Mouse (Mus musculus): ENCODE measurements around the gene Med12l.

The Med12l gene

DNA sequence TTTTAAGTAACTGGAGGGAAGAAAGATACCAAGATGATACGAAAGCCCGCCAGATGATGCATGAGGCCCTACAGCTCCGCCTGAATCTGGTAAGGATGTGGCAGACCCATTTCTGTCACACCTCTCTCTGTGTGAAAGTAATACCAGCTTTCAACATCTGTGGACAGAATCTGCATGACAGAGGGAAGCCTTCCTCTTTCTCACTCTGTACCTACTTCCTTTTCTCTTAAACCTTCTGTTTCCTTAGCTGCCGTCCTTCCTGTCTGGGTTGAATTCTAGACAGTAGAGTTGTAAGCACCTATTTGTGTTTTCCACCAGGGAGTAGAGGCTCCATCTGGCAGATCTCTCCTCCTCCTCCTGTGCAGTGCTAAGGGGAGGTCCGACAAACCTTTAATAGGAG, 255.1 kb downstream of the Med12l start:
- DNase-seq: peak in 1 of 2 experiments; percentile 5

DNA sequence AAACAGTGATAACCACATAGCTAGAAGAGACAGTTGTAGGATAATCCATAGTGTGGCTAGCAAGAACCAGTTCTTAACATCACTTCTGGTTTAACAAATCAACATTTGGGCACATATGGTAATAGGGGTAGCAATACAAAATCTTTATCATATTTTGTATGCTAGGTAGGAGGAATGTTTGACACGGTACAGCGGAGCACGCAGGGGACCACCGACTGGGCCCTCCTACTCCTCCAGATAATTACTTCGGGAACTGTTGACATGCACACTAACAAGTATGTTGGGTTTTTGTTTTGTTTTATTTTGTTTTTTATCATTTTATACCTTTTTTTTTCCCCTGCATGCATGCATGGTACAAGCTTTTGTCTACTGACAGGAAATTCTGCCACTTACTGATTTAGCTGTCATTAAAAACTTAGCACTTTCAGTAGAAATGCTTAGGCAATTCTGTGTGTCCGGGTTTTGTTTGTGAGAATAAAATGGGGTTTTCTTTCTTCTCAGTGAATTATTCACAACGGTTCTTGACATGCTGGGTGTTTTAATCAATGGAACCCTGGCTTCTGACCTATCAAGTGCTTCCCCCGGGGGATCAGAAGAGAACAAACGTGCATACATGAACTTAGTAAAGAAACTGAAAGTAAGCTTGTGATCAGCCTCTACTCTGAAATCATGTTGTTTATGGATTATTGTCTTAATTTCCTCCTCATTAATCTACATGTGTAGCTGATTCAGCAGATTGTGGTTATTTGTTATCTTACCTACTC, 256.3 kb downstream of the Med12l start:
- no peak for DNase-seq

DNA sequence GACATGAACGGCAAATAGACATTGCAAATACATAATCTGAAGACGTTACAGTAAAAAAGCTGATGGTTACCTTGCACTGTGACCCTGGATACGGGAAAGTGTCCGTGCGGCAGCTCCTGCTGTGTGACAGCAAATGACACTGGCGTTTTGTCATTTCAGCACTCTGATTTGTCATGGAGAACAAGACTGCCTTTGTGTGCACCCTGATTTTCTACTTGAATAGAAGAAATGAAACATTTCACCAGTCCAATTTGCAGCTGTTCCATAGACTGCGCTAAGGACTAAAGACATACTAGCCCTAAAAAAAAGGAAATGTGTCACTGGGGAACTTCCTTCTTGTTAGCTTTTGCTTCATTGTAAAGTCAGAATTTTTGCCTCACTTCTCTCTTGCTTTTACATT, 257.1 kb downstream of the Med12l start, which contains the start of gene P2ry12:
Gene P2ry12 (minus strand): TSS at position 168 of the 400 bp plus-strand sequence.
- no peak for DNase-seq

DNA sequence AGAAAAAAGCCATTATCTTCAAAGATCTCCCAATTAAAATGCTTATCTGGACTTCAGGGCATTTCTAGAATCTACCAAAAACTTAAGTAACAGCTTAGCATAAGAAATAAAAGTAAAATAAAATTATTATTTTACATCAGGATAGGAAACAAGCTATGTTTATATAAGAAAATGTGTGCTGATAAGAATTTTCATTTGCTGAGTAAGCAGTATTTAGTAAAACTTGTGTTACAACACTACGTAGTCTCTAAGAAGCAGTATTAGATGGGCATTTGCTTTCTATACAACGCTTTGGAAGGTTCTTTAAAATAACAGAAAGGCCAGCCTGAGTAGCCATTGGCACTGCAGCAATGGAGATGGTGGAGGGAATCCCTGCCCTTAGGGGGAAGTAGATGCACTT, 257.8 kb downstream of the Med12l start:
- no peak for DNase-seq

DNA sequence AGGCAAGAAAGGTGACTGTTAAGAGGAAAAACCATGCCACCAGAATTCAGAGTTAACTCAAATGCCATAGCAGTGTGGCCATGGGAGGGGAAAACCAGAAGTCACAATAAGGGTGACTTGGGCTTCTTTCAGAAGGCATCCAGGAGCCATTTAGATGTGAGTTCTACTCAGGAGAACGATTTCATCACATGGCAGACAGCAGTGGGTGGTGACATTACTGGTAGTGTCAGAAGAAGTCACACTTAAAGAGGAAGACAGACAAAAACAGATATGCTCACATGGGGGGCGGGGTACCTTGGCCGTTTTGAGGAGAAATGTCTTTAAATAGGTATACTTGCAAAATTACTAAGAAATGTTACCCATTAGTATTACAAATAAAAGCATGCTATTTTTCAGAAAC, 258.4 kb downstream of the Med12l start:
- DNase-seq: peak; percentile 26 to 32

DNA sequence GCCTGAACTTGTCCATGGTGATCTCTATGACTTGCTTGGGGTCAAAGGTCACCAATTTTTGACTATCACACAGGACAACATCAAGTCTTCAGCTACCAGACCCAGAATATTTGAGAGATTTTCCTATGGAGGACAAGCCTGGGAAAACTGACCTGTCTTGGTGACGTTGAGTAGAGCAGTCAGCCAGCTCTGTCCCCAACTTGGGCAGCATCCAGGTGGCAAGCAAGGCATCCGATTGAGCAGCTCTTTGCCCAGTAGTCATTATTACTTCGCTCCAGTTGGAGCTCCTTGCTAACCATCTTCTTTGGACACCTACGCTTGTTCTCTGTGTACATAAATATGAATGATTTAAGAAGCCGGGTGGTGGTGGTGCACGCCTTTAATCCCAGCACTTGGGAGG, 265.2 kb downstream of the Med12l start:
- no peak for DNase-seq

DNA sequence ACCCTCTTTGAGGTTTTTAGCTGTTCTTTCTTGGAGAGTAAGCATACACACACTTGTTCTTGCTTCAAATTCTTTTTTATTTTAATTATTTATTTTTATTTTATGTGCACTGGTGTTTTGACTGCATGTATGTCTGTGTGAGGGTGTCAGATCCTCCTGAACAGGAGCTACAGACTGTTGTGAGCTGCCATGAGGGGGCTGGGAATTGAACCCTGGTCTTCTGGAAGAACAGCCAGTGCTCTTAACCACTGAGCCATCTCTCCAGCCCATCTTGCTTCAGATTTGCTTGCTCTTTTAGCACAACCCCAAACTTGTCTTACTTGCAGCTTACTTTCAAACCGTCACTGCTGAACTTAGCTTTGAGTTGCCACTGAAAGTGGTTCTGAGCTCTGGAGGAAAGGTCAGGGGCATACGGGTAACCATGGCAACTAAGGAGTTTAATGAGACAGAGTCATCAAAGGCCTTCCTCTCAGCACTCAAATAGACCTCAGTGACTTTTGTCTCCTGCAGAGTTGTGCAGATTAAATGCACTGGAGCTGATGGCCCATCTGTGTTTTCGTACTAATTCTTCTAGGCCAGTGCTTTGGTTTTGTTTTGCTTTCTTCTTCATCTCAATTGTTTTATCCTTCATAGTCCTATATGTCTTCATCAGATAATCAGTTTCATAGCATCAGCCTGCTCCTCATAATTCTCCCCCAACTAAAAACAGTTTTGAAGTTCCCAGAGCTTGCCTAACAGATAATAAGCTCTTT, 272.1 kb downstream of the Med12l start:
- DNase-seq: no peak

DNA sequence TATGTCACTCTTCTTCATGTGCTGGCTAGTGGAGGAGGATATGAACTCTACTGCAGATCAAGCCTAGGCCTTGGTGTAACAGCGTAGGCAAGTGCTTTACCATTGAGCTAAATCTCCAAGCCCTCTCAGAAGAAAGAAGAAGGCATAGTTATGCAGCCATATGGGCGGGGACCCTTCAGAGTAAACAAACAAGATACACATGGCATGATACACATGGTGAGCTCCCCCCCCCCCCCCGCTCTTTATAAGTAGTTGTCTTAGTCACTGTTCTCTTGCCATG, 272.6 kb downstream of the Med12l start:
- DNase-seq: no peak

DNA sequence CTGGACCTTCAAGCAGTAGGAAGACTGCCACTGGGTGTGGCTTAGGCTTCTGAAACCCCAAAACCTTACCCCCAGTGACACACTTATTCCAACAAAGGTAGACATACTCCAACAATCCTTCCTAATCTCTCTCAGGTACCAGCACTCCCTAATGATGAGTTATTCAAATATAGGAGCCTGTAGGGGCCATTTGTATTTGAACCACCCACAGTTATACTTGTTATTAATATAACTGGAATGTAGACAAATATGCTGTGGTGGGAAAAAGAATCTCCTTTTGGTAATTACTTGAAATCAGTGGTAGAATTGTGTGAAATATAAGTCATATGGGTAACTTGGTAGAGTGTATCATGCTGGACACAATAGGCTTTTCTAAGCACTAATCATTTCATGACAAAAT, 273.0 kb downstream of the Med12l start:
- no peak for DNase-seq

DNA sequence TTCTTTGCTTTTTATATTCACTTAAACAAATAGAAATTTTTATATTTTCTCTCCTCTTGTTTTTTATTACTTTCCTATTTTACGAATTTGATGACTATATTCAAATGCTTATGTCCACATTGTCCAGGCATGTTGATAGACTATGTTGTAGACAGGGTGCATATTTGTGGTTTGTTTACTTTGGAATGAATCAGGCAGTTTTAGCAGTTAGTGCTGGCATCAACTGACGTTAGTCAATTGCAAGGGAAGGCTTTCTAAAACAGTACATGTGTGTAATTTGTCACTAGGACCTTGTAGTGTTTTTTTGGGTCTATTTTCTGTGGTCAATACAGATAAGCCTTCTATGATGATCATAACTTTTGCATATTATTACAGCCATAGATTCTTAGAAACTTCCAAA, 284.9 kb downstream of the Med12l start:
- no peak for DNase-seq

DNA sequence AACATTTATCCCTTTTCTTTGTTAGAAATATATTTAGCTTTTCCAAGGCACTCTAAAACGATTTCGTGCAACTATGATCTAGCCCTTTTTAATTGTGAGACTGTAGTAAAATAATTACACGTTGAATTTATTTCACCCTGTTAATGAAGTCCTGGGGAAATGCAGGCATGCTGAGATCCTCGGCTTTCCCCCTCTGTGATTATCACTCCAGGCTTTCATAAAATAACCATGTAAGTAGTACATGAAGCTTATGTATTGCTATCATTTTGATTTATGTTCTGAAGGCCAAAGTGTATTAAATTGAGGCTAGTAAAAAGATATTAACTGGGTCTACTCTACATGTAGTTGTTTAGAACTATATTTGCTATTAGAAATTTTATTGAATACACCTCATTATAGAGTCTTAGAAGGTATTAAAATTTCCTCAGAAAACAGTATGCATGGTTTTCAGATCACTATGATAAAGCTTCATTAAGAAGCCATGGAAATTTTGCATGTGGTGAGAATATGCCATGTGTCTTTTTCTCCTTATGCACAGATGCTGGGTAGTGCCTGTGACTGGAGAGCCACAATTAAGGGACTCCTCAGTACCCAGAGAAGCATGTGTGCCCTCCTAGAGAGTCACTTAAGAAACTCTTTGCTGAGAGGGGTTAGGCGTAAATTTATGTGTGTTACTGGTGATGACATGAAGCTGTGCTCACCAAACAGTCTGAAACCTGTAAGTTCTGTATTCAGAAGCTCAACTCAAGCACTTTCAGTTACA, 288.0 kb downstream of the Med12l start:
- DNase-seq: no peak

DNA sequence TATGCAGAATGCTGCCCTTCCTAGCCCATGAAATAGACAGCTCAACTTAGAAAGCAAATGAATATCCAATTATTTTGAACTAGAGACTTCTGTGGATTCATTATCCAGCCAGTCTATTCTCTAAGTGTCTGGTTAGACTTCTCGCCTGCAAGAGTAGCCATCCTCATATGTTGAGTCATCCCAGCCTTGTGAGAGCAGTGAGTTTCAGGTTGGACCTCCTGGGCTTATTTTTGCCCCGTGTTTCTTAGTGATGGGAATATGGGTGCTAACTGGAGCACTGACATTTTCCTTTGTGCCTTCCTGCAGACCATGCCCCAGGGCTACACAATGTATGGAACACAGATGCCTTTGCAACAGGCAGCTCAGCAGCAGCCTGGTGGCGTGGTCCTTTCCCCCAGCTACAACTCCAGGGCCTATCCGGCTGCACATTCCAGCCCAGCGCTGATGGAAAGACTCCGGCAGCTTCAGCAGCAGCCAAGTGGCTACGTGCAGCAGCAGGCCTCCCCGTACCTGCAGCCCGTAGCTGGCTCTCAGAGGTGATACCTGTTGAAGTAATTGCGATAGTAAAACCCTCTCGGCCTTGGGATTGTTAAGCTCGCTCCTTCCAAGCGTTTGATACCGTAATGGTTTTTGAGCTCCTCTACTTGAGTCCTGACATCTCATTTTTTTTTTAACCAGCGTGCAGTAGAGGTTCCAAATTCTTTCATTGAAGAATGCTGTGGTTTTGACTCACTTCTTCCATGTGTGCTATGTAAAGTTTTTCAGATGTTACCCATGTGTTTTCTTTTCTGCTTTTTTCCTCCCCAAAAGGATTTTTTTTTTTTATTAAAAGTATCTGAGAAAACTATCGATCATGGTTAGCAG, 290.3 kb downstream of the Med12l start:
- DNase-seq: no peak

DNA sequence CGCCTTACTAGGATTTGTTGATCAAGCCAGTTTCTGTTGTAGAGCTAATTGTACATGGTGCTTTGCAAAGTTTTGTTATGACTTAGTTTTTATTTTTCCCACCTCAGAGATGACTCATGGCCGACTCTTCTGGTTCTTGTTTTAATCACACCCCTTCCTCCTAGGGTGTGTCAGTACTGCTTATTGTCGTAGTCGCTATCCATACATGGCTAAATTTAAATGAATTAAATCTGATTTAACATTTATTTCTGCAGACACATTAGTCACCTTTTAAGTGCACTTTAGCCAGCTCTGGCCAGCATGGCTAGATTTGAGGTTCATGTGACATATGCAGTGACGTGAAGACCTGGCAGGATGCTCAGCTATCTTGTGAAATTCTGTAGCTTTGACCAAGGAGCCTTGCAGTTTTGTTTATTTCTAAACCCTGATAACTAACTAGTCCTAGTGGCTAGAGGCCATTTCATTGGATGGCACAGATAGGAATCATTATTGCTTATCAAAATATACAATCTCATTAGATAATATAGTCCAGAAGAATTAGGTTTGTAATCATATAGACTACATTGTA, 291.0 kb downstream of the Med12l start:
- DNase-seq: no peak

DNA sequence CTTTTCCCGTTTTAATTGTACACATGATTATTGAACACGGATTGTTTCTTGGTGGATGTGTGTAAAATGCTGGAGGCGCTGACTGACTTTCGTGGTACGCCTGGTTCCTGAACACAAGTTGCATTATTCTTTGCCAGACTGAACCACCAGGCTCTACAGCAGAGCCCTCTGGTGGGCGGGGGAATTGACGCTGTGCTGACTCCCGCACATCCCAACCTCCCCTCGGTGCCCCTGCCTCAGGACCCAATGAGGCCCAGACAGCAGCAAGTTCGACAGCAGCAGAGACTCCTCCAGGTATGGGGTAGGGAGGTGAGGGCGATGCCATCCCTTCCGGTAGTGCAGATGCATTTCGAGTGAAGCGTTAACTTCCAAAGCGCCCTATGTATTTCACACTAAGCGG, 292.0 kb downstream of the Med12l start:
- DNase-seq: no peak

DNA sequence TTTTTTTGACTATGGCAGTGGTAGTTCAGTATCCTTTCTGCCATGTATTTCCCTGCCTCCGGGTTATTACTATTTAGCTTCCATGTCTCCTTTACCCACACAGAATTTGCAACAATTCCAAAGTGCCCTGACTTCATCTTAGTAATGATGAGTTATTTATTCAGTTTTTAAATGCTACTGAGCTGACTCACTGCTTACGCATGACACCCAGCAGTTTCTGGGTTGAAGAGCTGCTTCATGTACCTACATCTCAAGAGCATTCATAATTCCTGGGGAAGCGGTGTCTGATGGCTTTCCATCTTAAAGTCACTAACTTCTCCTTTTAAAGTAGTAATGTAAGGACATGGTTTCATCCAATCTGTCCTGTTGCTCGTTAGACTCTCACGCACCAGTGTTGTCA, 299.3 kb downstream of the Med12l start:
- no peak for DNase-seq

DNA sequence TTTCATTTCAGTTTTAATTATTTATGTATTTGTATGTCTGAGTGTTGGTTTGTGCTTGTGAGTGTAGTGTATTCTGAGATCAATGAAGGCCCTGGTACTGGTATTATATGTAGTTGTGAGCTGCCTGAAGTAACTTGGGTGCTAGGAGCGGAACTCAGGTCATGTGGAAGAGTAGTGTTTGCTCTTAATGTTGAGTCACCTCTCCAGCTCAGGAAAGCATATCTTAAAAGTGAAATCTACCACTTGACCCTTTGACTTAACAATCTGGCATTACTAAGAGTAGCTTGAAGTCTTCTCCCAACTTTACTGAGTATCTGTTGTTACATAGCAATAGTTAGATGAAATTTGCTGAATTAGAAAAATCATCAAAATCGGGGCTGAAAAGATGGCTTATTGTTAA, 299.9 kb downstream of the Med12l start:
- no peak for DNase-seq

DNA sequence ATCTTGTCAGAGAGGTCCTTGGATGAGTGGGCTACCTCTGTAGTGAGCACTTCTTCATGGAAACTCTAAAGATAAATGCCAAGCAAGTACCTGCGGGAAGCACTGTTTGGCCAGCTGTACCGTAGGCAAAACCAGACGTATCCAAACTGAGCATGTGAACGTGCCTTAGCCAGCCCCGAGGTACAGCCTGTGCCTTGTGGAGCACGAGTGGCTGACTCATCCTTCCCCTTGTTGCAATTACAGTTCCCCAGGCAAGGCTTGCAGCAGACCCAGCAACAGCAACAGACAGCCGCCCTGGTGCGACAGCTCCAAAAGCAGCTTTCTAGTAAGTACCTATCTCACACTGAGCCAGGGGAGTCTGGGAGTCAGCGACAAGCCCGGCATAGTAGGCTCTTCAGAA, 307.0 kb downstream of the Med12l start:
- DNase-seq: peak; percentile 32 to 42

DNA sequence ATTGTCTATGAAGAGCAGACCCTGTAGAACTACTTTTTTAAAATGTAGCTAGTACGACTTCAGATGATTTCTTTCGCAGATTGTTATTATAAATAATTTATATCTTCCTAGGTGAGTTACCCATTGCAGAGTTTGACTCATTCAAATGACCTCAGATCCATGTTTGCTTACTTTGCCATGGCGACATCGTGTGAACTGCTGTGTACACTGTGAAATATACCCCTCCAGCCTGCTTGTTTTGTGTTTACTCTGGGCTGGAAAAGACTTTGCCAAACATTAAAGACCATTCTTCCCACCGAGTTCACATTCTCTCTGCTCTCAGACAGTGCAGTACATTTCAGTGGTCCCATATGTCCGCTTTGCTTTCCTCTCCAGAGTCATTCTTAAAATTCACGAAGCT, 310.5 kb downstream of the Med12l start:
- peak in 1 of 2 experiments; percentile 21 for DNase-seq

DNA sequence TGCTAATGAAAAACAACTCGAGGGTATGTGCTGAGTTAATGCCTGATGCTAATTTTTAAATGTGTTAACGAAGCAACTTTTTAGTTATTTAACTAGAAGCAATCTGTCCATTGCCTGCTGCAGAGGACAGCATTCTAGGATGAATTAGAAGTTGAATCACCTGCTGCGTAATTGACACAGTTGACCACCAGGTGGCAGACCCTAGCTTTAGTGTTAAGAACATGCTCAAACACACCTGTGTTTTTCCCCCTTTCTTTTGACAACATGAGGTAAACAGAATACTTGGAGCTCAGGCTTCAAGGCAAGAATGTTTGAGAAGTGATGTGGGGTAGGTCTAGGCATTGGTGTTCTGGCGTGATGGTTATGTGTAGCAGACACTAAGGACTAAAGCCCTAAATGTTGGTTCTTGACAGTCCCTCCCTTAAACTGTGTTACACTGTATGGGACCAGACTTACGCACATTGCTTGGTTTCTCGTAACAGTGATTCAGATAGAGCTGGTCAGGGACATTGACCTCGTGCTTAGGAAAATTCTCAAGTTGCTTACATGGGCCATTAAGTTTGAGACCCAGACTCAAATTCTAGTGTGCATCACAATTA, 315.8 kb downstream of the Med12l start:
- peak; percentile 26 to 38 for DNase-seq

DNA sequence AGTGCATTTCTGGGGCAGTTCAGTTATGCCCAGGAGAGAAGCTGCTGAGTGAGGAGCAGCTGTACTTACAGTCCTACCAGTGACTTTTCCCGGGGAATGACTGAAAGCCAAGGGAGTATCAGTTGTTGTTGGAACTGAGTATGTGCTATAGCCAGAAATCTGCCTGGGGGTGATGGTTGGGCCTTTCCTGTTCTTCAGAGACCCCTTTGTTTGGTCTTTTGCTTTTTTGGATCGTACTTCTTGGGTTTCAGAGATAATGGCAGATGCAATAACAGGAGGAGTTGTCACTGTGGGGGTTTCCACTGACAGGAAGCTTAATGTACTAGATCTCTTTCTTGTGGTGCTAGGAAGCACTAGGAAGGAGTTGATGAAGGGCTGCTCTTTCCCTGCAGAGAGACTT, 322.9 kb downstream of the Med12l start:
- DNase-seq: no peak

DNA sequence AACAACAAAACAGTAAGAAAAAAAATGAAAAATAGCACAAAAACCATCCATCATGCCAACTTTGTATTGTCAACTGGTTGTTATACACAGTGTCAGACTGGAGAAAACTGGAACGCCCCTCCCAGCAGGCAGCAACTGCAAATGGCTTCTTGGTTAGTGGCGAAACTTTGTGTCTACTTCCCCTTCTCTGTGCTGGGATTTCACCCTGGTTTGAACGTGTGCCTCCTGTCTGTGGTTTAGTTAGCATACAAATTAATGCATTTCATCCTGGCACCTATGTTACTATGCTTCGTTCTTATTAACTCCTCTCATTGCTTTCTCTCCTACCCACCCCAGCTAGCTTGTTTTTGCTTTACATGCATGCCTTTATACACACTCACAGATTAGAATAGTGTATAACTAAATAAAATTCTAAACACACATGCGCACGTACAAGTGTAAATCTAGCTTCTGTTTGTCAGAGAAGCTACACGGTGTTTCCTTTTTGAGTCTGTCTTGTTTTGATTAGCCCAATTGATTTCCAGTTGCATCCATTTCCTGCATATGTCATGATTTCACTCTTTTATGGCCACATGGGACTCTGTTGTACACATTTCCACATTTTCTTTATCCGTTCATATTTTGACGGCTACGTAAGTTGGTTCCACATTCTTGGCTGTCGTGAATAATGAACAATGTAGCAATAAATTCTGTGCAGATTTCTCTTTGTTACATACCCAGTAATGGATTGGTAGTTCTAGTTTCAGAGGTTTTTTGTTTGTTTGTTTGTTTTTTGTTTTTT, 336.2 kb downstream of the Med12l start:
- peak in 1 of 2 experiments; percentile 7 for DNase-seq

Data from lung, adult 18-20 months (tissue).